Mouse (Mus musculus) splenic B cell, adult 2 months (primary cell): ENCODE data around the gene Adam15.

Experiments
- DNase-seq: peaks from one replicate; pipeline ENCODE4 v3.0.0-alpha.2; 2011; ENCODE audit warnings: low read depth, low spot score
- H3K27me3 ChIP-seq: 2 replicates; pipeline ENCODE4 v1.6.1; 2012; ENCODE audit warnings: mild to moderate bottlenecking, low read length, moderate library complexity, mixed read lengths; ENCODE audit not compliant: control insufficient read depth, poor library complexity, insufficient read depth, severe bottlenecking
- H3K36me3 ChIP-seq: 2 replicates; pipeline ENCODE4 v1.6.1; 2012; ENCODE audit warnings: mild to moderate bottlenecking, low read length, moderate library complexity, mixed read lengths; ENCODE audit not compliant: control insufficient read depth, poor library complexity, insufficient read depth, severe bottlenecking

Gene Adam15

GRCm38 (mm10) chr3:89378394-89379067 lies 28.7 kb upstream of the Adam15 start:
- peaks cover 2% of the 10 kb centered on the region; the same call in 1 of the 2 replicates for H3K36me3 ChIP-seq
- DNase-seq = peak; percentile 81
- no peaks in the 10 kb centered on the region for H3K27me3 ChIP-seq

- peaks cover 2% of the 10 kb centered on the region; the same call in 1 of the 2 replicates for H3K36me3 ChIP-seq
- H3K27me3 ChIP-seq = no peaks in the 10 kb centered on the region
- DNase-seq = no peak
Measured at GRCm38 (mm10) chr3:89377831-89378230, 28.0 kb upstream of the Adam15 start.

GRCm38 (mm10) chr3:89373581-89374231 lies 23.9 kb upstream of the Adam15 start:
- DNase-seq = no peak
- no peaks in the 10 kb centered on the region for H3K27me3 ChIP-seq
- H3K36me3 ChIP-seq = no peaks in the 10 kb centered on the region; the same call in 1 of the 2 replicates

GRCm38 (mm10) chr3:89367338-89367737 lies 17.5 kb upstream of the Adam15 start:
- no peaks in the 10 kb centered on the region for H3K36me3 ChIP-seq
- DNase-seq = no peak
- H3K27me3 ChIP-seq = no peaks in the 10 kb centered on the region

GRCm38 (mm10) chr3:89365486-89366414 lies 16.0 kb upstream of the Adam15 start:
- Histone ChIP-seq H3K36me3 (no peaks in the 10 kb centered on the region), H3K27me3 (no peaks in the 10 kb centered on the region)
- no peak for DNase-seq

- Histone ChIP-seq H3K36me3 (no peaks in the 10 kb centered on the region), H3K27me3 (no peaks in the 10 kb centered on the region)
- DNase-seq = no peak
Measured at GRCm38 (mm10) chr3:89365153-89365485, 15.3 kb upstream of the Adam15 start, which contains the start of gene Dcst1. Dcst1 (minus strand) TSS chr3:89365253.

GRCm38 (mm10) chr3:89364631-89365030 lies 14.8 kb upstream of the Adam15 start:
- no peak for DNase-seq
- no peaks in the 10 kb centered on the region for H3K27me3 ChIP-seq
- H3K36me3 ChIP-seq = no peaks in the 10 kb centered on the region

GRCm38 (mm10) chr3:89361675-89362074 lies 11.9 kb upstream of the Adam15 start, which contains the start of gene Dcst2:
Dcst2 (plus strand) TSS chr3:89361975.
- no peaks in the 10 kb centered on the region for H3K27me3 ChIP-seq

GRCm38 (mm10) chr3:89360237-89360636 lies 10.4 kb upstream of the Adam15 start:
- Histone ChIP-seq H3K36me3 (no peaks in the 10 kb centered on the region), H3K27me3 (no peaks in the 10 kb centered on the region)
- peak; percentile 40 for DNase-seq

More at GRCm38 (mm10) chr3:89361675-89362074, 11.9 kb upstream of the Adam15 start, which contains the start of gene Dcst2:
- no peaks in the 10 kb centered on the region for H3K36me3 ChIP-seq
- DNase-seq = no peak

- H3K27me3 ChIP-seq = no peaks in the 10 kb centered on the region
- DNase-seq = no peak
Measured at GRCm38 (mm10) chr3:89359630-89360029, 9.8 kb upstream of the Adam15 start.

GRCm38 (mm10) chr3:89356029-89356428 lies 6.2 kb upstream of the Adam15 start:
- no peak for DNase-seq
- Histone ChIP-seq H3K27me3 (no peaks in the 10 kb centered on the region), H3K36me3 (no peaks in the 10 kb centered on the region)

More at GRCm38 (mm10) chr3:89359630-89360029, 9.8 kb upstream of the Adam15 start:
- H3K36me3 ChIP-seq = no peaks in the 10 kb centered on the region

GRCm38 (mm10) chr3:89355512-89355902 lies 5.7 kb upstream of the Adam15 start:
- no peak for DNase-seq
- H3K36me3 ChIP-seq = no peaks in the 10 kb centered on the region
- no peaks in the 10 kb centered on the region for H3K27me3 ChIP-seq

GRCm38 (mm10) chr3:89354816-89355511 lies 5.2 kb upstream of the Adam15 start:
- peak; percentile 83 for DNase-seq
- no peaks in the 10 kb centered on the region for H3K27me3 ChIP-seq
- H3K36me3 ChIP-seq = no peaks in the 10 kb centered on the region

GRCm38 (mm10) chr3:89351271-89351670 lies 1.5 kb upstream of the Adam15 start:
- no peak for DNase-seq
- no peaks in the 10 kb centered on the region for H3K27me3 ChIP-seq
- H3K36me3 ChIP-seq = no peaks in the 10 kb centered on the region
